Mouse (Mus musculus) naive thymus-derived CD4-positive, alpha-beta T cell, adult 2 months (primary cell): ENCODE measurements around the gene Rlf.
"Not testable (repeated sequence)": the region's sequence is repeated elsewhere in the genome, so short reads cannot be mapped to it uniquely, and the experiment has no call there.

Source experiments
- DNase-seq: peaks from one replicate; pipeline ENCODE4 v3.0.0-alpha.2; 2011; ENCODE audit warnings: low read depth

The Rlf gene

DNA sequence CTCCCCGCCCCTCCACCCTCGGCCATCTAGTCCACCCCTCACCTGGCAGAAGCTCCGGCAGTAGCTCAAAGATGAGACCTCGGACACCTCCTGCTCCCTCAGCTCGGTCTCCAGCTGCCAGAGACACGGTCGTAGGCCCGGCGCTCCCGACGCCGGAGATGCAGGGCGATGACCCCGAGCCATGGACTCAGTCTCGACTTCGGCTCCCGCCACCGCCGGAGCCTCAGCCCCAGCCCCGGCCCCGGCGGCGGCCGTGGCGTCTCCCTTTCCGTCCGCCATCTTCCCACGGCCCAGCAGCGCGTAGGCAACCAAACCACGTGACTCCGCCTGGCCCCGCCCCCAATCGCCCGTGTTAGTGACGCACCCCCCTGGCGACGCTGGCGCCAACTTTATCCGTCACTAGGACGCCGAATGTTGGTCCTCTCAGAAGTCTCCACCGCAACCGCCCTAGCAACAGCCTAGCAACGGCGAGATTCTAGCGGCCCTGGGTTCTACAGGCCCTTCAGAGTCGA lies at the start of gene Rlf:
TSS of gene Rlf (minus strand) at position 292 of the 512 bp plus-strand sequence.
- DNase-seq: peak; percentile 99

DNA sequence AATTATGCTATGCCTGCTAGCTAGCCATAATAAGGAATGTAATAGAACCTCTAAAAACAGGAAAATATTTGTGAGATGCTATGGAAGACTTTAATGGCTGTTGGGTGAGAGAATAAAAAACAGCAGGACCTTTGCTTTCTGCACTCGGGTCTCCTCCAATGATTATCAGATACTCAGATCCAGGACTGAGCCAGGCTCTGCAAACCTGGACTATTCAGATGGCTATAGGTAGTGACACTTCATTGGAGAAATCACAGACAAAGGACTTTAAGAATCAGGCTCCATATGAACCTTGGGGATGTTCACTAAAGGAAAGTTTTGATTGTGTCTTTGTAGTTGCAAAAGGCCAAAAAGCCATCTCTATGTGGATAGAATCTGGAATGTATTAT lies 26.7 kb upstream of the Rlf start:
- no peak for DNase-seq

DNA sequence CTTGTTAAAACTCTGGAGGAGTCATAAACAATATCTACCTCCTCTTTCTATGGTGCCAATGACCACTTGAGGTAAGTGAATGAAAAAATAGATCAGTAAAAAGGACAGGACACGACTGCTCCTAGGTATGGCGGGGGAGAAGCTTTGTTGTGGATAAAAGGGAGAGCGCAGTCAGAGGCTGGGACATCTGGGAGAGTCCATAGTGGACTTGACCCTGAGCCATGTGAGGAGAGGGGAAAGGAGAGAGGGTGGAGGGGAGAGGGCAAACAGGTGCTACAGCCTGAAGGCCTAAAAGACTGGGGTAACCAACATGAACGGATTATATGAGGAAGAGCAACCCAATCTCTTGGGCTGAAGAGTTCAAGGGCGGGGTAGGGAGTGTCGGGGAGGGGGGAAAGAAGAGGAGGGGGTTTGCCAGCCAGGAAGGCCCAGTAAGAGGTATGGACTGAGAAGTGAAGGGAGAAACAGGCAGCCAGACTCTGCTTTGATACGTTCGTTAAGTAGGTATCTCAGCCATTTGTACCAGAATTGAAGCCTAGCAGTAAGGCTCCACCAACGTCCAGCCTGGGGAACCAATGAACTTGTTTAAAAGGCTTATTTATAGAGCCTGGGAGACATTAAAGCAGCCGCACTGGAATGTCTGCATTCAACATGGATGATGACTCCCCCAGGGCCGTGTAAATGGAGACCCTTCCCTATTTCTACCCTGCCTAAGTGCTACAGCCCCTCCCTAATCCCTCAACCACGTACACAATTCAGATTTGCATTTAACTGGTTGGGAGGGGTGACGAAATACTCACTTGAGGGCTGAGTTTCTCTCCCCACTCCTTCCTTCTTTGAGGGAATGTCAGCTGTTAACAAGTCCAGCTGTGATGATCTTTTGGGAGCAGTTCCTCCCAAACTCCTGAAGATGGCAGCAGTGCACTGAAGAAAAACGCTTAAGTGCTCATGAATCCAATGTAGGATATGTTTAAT lies 26.0 kb upstream of the Rlf start:
- peak; percentile 52 for DNase-seq

DNA sequence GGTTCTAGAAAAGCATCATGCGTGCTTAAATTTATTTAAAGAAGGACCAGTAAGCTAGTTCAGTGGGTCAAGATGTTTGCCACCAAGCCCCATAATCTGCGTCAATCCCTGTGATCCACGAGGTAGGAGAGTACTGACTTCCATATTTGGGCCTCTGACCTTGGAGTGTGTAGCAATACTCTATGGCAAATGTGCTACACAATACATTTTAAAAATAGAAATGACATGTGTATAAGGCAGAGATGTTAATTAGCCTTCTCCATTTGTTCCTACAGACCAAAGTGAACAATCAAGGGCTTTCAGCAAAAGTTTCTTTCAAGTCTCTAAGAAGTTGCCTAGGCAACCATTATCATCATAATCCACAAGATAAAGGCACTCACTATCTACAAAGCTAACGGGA lies 25.0 kb upstream of the Rlf start:
- DNase-seq: no peak

DNA sequence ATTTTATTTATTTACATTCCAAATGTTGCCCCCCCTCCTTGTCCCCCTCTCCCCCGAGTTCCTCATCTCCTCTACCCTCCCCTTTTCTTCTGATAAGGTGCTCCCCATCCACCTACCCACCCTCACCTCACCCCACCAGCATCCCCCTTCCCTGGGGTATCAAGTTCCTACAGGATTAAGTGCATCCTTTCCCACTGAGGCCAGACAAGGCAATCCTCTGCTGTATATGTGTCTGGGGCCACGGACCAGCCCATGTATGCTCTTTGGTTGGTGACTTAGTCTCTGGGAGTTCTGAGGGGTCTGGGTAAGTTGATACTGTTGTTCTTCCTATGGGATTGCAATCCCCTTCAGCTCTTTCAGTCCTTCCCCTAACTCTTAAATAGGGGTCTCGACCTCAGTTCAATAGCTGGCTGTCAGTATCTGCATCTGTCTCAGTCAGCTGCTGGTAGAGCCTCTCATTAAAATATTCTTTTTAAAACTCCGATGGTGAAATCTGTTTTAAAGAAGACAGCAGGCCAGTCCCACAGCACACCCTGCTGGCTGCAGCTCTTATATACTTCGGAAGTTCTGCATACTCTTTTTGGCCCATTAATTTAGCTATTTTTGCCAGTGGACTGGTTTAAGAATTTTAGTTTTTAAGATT lies 17.0 kb upstream of the Rlf start:
- DNase-seq: peak; percentile 70

DNA sequence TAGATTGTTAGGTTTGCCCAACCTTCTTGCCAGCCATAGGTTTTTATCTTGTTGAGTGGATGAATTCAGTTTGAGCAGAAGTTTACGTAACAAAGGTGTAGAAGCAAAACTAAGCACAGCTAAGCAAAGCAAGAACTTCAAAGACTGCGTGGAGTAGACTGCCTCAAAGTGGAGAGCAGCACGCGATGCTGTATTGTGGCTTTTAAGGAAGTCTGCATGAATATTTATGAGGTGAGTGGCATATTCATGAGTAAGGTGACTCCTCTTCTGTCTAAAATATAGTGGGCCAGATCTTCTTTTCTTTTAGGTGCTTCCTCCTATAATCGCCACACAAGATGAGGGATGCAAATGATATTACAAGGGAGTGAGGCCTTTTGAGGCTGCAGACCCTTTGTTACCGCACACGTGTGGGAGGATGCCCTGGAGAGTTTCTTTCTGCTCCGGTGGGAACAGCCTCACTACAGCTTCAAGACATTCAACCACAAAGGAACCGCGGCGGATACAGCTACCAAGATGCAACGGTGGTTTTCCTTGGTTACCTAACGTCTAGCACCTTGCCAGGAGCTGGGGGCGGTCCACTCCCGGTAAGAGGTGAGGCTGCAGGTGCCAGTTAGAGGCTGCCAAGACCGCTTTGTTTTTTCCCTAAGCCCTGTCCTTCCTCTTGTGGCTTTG lies 16.2 kb upstream of the Rlf start:
- DNase-seq: peak; percentile 64

DNA sequence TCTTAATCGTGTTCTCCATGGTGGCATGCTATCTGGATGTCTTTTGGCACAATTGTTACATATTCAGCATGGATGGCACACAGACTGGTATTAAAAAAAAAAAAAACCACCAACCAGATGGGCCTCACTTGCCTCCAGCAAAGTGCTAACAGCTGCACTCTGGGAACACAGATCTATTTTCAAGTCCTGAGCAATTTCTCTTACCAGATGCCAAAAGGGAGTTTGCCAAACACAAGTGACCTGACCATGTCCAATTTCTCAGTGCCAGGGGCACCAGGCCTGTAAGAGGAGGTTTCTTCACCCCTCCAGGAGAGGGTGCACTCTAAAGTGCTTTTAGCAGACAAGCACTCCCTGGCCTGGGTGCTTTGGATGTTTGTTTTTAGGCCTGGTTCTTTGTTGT lies 12.2 kb upstream of the Rlf start:
- no peak for DNase-seq

DNA sequence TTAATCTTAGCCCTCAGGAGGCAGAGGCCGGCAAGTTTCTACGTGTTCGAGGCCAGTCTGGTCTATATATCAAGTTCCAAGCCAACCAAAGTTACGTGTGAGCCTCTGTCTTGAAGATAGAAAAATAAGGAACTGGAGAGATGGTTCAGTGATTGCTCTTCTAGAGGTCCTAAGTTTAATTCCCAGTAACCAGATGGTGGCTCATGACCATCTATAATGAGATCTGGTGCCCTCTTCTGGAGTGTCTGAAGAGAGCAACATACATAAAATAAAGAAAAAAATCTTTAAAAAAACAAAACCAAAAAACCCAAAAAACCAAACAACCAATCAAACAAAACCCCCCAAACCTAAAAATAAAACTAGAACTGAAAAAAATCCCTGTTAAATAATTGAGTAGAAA lies 10.3 kb upstream of the Rlf start:
- no peak for DNase-seq

DNA sequence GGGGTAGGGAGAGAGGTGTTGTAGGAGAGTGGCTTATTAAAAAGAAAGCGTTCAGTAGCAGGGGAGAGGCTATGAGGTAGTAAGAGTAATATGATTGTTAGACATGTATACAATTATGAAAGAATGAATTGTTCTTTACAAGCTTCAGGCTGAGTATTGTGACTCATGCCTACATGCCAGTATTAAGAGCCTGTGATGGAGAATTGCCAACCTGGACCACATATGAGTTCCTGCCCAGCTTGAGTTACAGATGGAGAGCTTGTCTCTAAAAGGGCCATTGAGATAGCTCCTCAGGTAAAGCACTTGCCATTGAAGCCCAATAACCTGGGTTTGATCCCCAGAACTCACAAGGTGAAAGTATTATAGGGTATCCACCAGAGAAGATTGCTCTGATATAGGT lies 8.3 kb upstream of the Rlf start:
- DNase-seq: no peak

DNA sequence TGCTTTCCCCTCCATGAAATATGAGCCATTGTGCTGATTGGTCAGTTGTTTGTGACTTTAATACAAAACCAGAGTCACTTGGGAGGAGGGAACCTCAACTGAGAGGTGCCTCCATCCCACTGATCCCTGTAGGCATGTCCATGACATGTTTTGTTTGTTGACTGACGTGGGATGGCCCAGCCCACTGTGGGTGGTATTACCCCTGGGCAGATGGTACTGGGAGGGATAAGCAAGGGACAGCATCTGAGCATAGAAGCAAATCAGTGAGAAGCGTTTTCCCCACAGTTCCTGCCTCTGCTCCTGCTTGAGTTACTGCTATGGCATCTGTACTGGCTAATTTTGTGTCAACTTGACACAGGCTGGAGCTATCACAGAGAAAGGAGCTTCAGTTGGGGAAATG lies 1.3 kb upstream of the Rlf start:
- DNase-seq: no peak

DNA sequence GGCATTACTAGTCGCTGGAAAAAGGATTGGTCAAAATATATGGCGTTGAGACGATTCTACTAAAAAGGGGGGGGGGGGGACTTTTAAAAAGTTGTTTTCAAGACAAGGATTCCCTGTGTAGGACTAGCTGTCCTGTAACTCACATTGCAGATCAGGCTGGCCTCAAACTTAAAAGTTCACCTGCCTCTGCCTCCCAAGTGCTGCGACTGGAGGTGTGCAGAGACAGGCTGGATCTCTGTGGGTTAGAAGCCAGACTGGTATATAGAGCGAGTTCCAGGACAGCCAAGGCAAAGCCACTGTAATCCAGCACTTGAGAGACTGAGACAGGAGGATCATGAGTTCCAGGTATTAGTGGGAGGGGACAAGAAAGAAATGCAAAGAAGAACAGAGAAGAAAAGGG lies 605 bp upstream of the Rlf start:
- no peak for DNase-seq

DNA sequence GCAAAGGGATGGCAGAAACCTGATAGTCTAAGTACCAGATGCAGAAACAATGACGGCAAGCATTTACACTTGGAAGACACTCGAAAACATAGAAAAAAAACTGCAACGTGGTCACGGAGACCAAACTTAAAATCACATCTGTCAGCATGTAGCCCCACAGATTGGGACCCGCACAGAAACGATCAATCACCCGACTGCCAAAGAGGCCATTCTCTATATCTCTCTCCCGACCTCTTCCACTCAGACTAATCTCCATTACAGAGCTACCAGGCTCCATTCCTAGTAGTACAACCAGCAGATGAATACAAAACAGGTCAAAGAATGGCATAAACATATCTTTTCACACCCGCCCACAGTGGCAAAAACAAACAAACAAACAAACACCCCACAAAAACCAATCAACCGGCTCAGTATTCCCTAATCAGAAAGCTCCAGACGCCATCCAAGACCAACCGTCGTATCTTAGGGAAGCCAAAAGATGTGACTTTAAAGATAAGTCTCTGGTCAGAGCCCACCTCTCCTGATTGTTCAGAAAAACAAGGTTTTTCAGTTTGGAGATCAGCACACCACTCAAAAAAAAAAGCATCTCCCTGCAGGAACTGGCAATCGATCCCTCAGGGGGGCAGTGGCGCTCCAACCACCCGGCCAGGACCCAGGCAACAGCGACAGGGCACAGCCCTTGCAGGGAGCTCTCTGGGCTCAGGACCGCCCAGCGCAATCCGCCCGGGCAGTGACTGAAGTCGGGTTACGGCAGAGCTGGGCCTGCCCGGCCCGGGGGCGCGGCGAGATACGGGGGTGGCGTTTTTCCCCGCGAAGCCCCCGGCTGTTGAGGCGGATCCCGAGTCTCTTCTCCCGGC lies 720 bp downstream of the Rlf start:
- DNase-seq: no peak

DNA sequence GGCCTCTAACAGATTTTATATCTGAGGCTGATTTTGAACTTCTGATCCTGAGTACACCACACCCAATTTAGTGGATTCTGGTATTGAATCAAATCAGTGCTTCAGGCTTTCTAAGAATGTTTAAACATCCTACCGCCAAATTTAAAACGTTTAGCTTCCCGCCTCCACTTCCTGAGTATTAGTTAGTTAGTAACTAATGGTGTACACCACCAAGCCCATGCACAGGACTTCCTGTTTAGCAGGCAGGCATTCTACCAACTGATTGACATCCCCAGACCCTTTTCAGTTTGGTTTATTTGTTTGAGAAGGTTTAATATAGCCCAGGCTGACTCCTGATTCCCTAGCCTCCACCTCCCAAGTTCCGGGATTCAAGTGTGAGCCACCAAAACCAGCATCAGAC lies 6.0 kb downstream of the Rlf start:
- DNase-seq: no peak

DNA sequence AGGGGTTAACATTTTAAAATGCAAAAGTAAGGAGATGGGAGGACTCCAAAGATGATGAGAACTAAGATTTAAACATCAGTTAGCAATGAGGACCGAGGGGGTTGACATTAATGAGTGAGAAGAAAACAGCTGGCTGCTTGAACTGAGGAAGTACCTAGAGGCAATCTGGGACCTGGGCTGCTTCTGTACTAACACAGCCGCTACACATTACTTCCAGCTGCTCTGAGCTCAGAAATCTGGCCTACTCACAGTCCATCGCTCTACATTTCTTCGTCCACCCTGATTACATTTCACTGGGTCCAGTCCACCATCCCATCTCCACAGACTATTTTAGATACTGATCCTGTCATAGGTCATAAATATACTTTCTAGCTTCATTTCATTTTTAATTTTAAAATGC lies 17.0 kb downstream of the Rlf start:
- DNase-seq: no peak

DNA sequence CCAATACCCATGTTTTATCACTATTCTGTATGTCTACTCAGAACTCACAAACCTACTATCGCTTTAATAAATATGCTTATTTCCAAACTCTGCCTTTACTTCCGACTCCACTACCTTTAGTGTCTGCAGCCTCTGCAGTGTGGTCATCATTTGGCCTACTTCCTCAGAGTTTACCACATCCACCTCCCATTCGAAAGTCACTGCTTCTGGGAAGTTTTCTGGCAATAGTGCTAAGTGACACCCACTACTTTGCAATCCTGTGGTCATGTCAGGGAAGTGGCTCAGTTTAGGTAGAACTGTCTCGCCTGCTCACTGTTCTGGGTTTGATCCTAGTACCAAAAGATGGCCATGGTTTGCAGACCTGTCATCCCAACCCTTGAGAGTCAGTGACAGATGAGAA lies 17.9 kb downstream of the Rlf start:
- peak; percentile 39 for DNase-seq

DNA sequence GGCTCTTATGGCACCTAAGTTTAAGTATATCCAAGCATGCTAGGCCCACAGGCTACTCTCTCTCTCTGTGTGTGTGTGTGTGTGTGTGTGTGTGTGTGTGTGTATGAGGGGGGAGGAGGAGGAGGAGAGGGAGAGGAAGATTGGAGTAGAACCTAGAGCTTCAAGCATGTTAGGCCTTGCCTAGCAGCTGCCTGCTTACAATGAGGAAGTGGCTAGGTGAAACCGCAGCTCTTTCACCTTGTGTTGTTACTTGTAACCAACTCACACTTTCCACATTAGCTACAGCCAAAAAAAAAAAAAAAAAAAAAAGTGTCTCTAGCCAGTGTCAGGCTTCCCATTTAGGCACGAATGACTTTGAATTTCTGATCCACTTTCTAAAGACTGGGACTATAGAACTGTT lies 18.7 kb downstream of the Rlf start:
- DNase-seq: peak; percentile 83

DNA sequence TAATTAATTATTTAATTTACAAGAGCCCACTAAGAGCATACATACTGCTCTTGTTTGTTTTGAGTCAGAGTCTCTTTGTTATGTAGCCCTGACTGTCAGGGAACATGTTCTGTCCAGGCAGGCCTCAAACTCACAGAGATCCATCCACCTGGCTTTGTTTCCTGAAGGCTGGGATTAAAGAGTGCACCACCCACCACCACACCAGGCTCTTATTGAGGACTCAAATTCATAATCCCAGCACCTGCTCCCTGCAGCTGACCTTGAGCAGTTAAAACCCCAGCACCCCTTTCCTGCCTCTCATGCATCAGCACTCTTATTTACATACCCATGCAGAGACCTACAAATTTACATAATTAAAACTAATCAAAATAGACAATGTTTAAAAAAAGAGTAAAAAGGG lies 20.1 kb downstream of the Rlf start:
- no peak for DNase-seq

DNA sequence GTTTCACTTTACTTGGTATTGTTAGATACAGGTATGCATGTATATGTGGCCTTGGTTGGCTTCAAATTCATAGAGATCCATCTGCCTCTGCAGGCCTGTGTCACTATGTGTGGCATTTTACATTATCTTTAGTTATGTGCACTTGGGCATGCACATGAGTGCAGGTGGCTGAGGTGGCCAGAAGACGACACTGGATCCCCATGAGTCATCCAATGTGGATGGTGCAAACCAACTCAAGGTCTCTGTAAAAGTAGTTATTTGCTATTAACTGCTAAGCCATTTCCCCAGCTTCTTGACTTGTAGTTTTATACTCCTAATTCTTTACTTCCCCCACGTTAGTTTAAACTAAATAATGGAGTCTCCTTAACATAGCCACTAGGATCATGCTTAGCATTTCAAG lies 22.6 kb downstream of the Rlf start:
- no peak for DNase-seq

DNA sequence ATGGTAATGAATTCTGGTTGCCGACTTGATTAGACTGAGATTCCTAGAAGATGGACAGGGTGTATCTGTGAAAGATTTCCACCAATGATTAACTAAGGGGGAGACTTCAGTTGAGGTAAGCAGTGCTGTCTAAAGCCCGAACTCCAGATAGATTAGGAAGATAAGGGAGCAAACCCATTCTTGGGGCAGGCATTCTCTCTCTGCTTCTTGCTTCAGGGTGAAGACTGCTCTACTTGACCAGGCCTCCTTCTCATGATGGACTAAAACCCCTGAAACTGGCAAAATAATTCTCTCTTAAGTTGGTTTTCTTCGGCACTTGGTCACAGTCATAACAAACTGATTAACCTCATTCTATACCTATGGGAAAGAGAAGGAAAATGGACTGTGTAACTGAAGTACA lies 25.5 kb downstream of the Rlf start:
- DNase-seq: no peak

DNA sequence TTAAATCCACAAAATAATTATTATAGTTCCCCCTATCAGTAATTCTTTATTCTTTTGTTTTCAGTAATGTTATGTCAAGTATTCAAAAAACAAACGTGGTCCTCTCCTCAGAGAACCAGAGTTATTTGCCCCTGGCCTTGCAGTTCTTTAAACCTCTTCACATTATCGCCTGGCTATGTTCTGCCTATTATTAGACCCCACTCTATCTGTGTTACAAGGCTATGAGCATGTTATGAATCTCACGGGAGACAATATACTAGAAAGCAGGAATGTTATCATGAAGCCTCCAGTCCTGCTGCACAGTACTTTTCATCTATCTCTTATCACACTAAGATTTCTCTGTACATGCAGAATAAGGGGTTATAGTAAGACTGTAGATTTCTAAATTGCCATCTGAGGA lies 35.2 kb downstream of the Rlf start:
- DNase-seq: no peak

DNA sequence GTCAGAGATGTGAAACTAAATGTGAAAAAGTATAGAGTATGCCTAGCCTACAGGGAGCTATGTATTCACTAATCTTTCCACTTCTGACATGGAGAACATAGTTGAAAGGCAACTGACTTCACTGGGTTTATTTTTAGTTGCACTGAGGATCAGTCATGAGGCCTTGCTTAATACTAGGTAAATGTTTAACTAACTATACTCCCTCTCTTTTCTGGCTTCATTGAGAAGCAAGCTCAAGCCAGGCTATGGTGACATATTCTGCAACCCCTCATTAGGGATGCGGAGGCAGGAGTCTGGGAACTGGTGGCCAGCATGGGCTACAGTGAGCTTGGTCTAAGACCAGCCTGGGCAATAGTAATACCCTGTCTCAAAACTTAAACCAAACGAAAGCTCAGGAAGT lies 47.2 kb downstream of the Rlf start:
- DNase-seq: no peak

DNA sequence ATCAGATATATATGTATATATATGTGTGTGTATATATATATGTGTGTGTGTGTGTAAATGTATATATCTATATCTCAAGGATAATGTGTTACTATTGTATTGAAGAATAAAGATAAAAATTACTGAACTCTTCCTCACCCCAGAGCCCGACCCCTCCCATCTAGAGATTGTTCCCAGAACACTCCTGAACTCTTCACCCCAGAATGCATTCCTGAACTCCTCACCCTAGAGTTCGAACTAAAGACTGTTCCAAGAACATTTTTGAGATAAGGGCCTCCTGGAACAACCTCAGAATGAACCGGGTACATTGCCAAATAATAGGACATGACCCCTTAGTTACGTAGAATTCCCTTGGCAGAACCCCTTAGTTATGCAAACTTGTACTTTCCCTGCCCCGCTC lies 48.2 kb downstream of the Rlf start:
- DNase-seq: not testable (repeated sequence)
